Mouse (Mus musculus) myocyte (in vitro differentiated cells): ENCODE data around the gene Sorcs2. TPM values are rescaled to one million over a fixed set of nuclear protein-coding genes. Genes with fewer than 3 reads are reported as not detected.

Experiments used
- H3K27me3 ChIP-seq: one replicate; pipeline ENCODE4 v1.6.1; 2011; ENCODE audit not compliant: control insufficient read depth, insufficient read depth, insufficient read length
- H3K36me3 ChIP-seq: one replicate; pipeline ENCODE4 v1.6.1; 2011; ENCODE audit not compliant: control insufficient read depth, insufficient read depth
- H3K4me2 ChIP-seq: one replicate; pipeline ENCODE4 v1.6.1; 2011; ENCODE audit warnings: low read depth, control low read depth
- H3K4me3 ChIP-seq: one replicate; pipeline ENCODE4 v1.5.1; 2011; ENCODE audit warnings: mild to moderate bottlenecking, control low read depth, moderate library complexity
- H3K79me2 ChIP-seq: one replicate; pipeline ENCODE4 v1.6.1; 2011; ENCODE audit not compliant: control insufficient read depth, insufficient read depth
- H3ac ChIP-seq: one replicate; pipeline ENCODE4 v1.6.1; 2011; ENCODE audit not compliant: control insufficient read depth, insufficient read length
- CEBPB ChIP-seq: IDR thresholded peaks from 2 replicates; pipeline ENCODE4 v1.6.1; 2011; ENCODE audit warnings: mild to moderate bottlenecking, moderate library complexity; ENCODE audit not compliant: poor library complexity, insufficient read depth, severe bottlenecking
- E2F4 ChIP-seq: IDR thresholded peaks from one replicate; pipeline ENCODE4 v1.6.1; 2011; ENCODE audit warnings: mild to moderate bottlenecking, control low read depth, moderate library complexity; ENCODE audit not compliant: insufficient read depth
- MAX ChIP-seq: IDR thresholded peaks from one replicate; pipeline ENCODE4 v1.6.1; 2011; ENCODE audit warnings: low read depth, mild to moderate bottlenecking, control low read depth
- MYOD1 ChIP-seq, 3 experiments: IDR thresholded peaks; one replicate each; pipeline ENCODE4 v1.6.1; 2011; ENCODE audit warnings: control low read depth in 2 of 3, low read depth in 2 of 3, mild to moderate bottlenecking in 2 of 3, moderate library complexity in 1 of 3; ENCODE audit not compliant: insufficient read length in 2 of 3, control insufficient read depth in 1 of 3
- MYOG ChIP-seq, 3 experiments: IDR thresholded peaks; one replicate each; pipeline ENCODE4 v1.6.1; 2011; ENCODE audit warnings: control low read depth in 2 of 3, low read depth in 2 of 3, mild to moderate bottlenecking in 2 of 3; ENCODE audit not compliant: insufficient read length in 2 of 3, control insufficient read depth in 1 of 3, insufficient read depth in 1 of 3
- POLR2A ChIP-seq: IDR thresholded peaks from one replicate; pipeline ENCODE4 v1.6.1; 2011; ENCODE audit warnings: low read depth, mild to moderate bottlenecking, control low read depth, moderate library complexity; ENCODE audit not compliant: insufficient read length
- POLR2AphosphoS2 ChIP-seq: IDR thresholded peaks from one replicate; pipeline ENCODE4 v1.6.1; 2011; ENCODE audit warnings: low read depth, control low read depth; ENCODE audit not compliant: insufficient read length
- REST ChIP-seq: IDR thresholded peaks from one replicate; pipeline ENCODE4 v1.6.1; 2011; ENCODE audit warnings: mild to moderate bottlenecking, control low read depth, moderate library complexity; ENCODE audit not compliant: insufficient read depth, insufficient read length
- SRF ChIP-seq: IDR thresholded peaks from one replicate; pipeline ENCODE4 v1.6.1; 2011; ENCODE audit warnings: low read depth; ENCODE audit not compliant: control insufficient read depth, insufficient read length
- TCF12 ChIP-seq: IDR thresholded peaks from one replicate; pipeline ENCODE4 v1.6.1; 2011; ENCODE audit warnings: mild to moderate bottlenecking, control low read depth; ENCODE audit not compliant: poor library complexity, insufficient read depth, severe bottlenecking
- TCF3 ChIP-seq: IDR thresholded peaks from one replicate; pipeline ENCODE4 v1.6.1; 2011; ENCODE audit warnings: low read depth, control low read depth; ENCODE audit not compliant: insufficient read length
- USF1 ChIP-seq: IDR thresholded peaks from one replicate; pipeline ENCODE4 v1.6.1; 2011; ENCODE audit warnings: low read depth, mild to moderate bottlenecking, control low read depth, moderate library complexity
- polyA plus RNA-seq: library from polyadenylated mRNA; unstranded; fragments of >200 nt; fragmentation: generic; extraction: Trizol; gene quantifications from one replicate; pipeline ENCODE4 v1.2.1, GENCODE M21; 2012; ENCODE audit warnings: missing spikeins

Gene Sorcs2
- polyA plus RNA-seq, 1 experiment: 58.2 TPM

- TF ChIP-seq POLR2A (no peak), CEBPB (no peak), SRF (no peak), REST (no peak), E2F4 (no peak), MYOG (IDR thresholded peaks at IDR 0.05; ENCODE audit: control insufficient read depth in 1 of 3, insufficient read depth in 1 of 3, insufficient read length in 2 of 3, low read depth in 2 of 3) (no peak), MAX (no peak), MYOD1 (IDR thresholded peaks at IDR 0.05; ENCODE audit: control insufficient read depth in 1 of 3, insufficient read length in 2 of 3, low read depth in 2 of 3) (no peak), TCF12 (no peak), USF1 (no peak), POLR2AphosphoS2 (no peak), TCF3 (no peak)
- Histone ChIP-seq H3K4me2 (no peak overlapping the region), H3K4me3 (no peak overlapping the region), H3K36me3 (no peaks in the 10 kb centered on the region), H3ac (no peak overlapping the region), H3K79me2 (no peaks in the 10 kb centered on the region), H3K27me3 (peaks cover 22% of the 10 kb centered on the region)
Observed at GRCm38 (mm10) chr5:36426404-36426803, 28.5 kb upstream of the Sorcs2 start.

DNA sequence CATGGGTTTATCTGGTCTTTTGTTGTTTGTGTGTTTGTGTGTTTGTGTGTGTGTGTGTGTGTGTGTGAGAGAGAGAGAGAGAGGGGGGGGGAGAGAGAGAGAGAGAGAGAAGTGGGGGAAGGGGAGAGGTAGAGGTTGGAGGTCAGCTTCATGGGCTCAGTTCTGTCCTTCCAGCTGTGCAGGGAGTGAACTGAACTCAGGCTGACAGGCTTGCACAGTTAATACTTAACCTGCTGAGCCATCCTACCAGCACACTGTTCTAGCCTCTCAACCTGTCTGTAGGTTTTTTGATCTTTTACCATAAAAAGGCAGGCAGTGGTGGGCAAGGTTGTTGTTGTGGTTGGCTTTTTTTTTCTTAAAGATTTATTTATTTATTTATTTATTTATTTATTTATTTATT lies 26.7 kb upstream of the Sorcs2 start:
- Histone ChIP-seq H3ac (no peak overlapping the region), H3K4me3 (no peak overlapping the region), H3K79me2 (no peaks in the 10 kb centered on the region), H3K36me3 (no peaks in the 10 kb centered on the region), H3K27me3 (peaks cover 22% of the 10 kb centered on the region), H3K4me2 (no peak overlapping the region)
- TF ChIP-seq MYOG (IDR thresholded peaks at IDR 0.05; ENCODE audit: control insufficient read depth in 1 of 3, insufficient read depth in 1 of 3, insufficient read length in 2 of 3, low read depth in 2 of 3): no peak

DNA sequence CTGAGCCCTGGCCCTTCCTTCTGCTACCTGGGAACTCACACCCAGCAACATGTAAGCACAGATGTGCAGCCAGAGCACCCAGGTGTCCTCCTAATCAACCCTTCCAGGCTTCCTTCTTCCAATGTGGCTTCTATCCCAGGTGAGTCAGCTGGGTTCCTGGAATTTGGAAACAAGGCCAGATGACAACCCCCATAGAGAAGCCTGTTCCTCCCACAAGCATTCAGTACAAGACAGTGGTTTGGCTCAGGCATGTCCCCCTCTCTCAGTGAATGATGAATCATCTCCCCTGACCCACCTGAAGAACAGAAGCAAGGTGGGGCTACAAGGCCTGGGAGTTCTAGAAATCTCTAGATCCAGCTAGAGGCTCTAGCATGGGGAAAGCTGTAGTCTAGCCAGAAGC lies 24.8 kb upstream of the Sorcs2 start:
- Histone ChIP-seq H3K27me3 (peaks cover 22% of the 10 kb centered on the region), H3K79me2 (no peaks in the 10 kb centered on the region), H3K4me3 (no peak overlapping the region), H3K4me2 (no peak overlapping the region), H3K36me3 (no peaks in the 10 kb centered on the region), H3ac (no peak overlapping the region)
- TF ChIP-seq TCF3 (no peak), MYOG (IDR thresholded peaks at IDR 0.05; ENCODE audit: control insufficient read depth in 1 of 3, insufficient read depth in 1 of 3, insufficient read length in 2 of 3, low read depth in 2 of 3) (no peak), USF1 (no peak), MAX (no peak), POLR2AphosphoS2 (no peak), POLR2A (no peak), MYOD1 (IDR thresholded peaks at IDR 0.05; ENCODE audit: control insufficient read depth in 1 of 3, insufficient read length in 2 of 3, low read depth in 2 of 3) (no peak), SRF (no peak), E2F4 (no peak), REST (no peak)

DNA sequence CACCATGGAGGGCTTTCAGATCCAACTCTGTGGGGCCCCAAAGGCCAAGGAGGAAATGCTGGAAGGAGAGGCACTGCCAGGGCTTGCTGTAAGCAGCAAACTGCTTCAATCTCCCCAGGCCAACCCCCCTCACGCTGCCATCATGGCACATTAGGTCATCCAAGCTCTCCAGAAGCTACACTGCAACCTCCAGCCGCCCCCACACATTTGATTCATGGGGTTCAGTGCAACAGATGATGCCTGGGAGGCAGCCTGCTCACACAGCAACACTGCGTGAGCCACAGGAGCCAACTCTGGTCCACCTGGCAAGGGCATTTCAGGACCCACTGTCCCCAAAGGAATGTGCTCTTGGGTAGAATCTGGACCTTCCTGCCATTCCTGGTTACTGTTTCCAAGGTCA lies 21.9 kb upstream of the Sorcs2 start:
- H3K4me3 ChIP-seq: no peak overlapping the region
- H3K4me2 ChIP-seq: no peak overlapping the region
- H3ac ChIP-seq: no peak overlapping the region
- H3K27me3 ChIP-seq: peaks cover 10% of the 10 kb centered on the region
- H3K79me2 ChIP-seq: no peaks in the 10 kb centered on the region
- TF ChIP-seq MAX: no peak
- no peak for TF ChIP-seq REST
- TF ChIP-seq USF1: no peak
- no peak for TF ChIP-seq MYOD1 (IDR thresholded peaks at IDR 0.05; ENCODE audit: control insufficient read depth in 1 of 3, insufficient read length in 2 of 3, low read depth in 2 of 3)
- TF ChIP-seq SRF: no peak
- no peak for TF ChIP-seq TCF12
- TF ChIP-seq TCF3: no peak
- no peak for TF ChIP-seq CEBPB
- TF ChIP-seq POLR2AphosphoS2: no peak
- no peak for TF ChIP-seq E2F4
- TF ChIP-seq POLR2A: no peak
- no peak for TF ChIP-seq MYOG (IDR thresholded peaks at IDR 0.05; ENCODE audit: control insufficient read depth in 1 of 3, insufficient read depth in 1 of 3, insufficient read length in 2 of 3, low read depth in 2 of 3)
- H3K36me3 ChIP-seq: no peaks in the 10 kb centered on the region

- Histone ChIP-seq H3K4me2 (no peak overlapping the region), H3K4me3 (no peak overlapping the region), H3K36me3 (no peaks in the 10 kb centered on the region), H3ac (no peak overlapping the region), H3K27me3 (no peaks in the 10 kb centered on the region), H3K79me2 (no peaks in the 10 kb centered on the region)
- no peak for TF ChIP-seq MYOD1 (IDR thresholded peaks at IDR 0.05; ENCODE audit: control insufficient read depth in 1 of 3, insufficient read length in 2 of 3, low read depth in 2 of 3)
Observed at GRCm38 (mm10) chr5:36414712-36415331, 16.9 kb upstream of the Sorcs2 start.
